Mouse (Mus musculus): Measurements from ENCODE around the gene Rcan2.

The Rcan2 gene

DNA sequence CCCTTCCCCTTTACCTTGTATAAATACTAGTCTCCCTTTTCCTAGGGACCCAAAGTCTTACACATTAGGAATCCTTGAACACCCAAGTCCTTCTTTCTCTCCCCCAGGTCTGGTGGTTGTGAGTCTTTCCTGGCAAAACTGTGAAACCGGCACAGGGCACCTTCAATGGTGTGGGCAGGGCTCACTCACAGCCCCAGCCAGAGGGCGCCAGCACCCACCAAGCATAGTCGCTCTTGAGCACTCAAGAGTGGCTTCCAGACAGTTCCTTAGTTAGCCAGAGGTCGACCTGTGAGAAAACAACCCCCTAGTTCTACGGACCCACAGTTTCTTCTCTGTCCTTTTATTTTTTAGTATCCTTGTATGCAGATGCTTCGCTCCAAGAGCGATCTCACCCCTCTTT lies at the start of gene Rcan2:
Gene Rcan2 (plus strand): TSS at position 275 of the 400 bp plus-strand sequence.
- DNase-seq (ENCODE audit: low read depth) = no peak

DNA sequence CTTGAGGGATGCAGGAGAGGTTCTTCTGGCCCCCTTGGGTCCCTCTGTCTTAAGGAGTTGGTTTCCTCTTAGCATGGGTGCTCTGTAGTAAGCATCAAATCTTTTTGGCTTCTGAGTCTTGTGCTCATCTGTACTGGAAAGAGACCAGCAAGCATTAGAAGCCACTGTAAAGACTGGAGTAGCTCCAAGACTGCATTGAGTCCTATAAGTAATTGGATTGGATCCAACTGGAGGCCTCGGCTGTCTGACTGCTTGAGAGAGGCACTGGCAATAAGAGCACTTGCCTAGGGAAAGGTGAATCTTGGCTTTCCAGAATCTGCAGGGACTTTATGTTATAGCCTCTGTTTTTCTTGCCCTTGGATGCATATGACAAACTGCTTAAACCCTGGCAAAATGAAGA lies 48.3 kb upstream of the Rcan2 start:
- DNase-seq (ENCODE audit: low read depth) = no peak

DNA sequence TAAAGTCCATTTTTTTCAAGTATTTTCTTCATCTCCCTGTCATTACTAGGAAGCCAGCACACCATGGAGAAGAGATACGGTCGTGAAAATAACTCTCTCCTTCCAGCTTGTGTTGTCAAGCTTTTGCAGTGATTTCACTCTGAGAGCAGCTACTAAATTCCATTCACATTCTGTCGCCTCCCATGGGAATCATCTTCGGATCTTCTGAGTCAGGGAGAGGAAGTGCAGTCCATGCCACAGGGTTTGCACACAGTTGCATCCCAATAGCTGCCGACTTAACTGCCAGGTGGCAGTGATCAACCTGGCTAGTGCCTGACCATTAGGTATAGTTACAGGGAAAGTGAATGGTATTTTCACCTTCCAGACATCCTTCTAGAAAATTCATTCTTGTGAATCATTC lies 46.5 kb upstream of the Rcan2 start:
- DNase-seq (ENCODE audit: low read depth) = no peak

DNA sequence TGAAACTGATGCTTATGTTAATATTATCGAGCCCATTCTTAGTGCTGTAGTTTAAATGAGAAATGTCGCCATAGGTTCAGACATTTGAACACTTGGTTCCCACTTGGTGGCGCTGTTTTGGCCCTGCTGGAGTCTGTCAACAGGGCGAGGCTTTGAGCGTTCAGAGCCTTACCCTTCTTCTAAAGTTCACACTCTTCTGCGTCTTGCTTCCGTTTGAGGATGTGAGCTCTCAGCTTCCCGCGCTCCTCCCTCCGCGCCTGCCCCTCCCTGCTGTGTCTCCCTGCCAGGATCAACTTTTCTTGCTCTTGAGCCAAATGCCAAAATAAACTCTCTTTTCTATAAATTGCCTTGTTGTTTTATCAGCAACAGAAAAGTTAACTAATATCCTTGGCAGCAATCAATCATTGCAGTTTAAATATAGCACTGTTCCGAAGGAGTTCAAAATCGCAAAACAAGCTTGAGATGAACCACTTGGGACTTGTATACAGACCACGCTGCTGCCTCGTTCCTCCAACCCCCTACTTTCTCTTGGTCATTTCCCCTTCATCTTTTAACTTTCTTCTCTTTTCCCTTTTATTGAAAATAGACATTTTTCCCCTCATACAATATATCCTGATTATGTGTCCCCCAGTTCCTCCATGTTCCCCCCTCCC lies 42.4 kb upstream of the Rcan2 start:
- no peak for DNase-seq (ENCODE audit: low read depth)

DNA sequence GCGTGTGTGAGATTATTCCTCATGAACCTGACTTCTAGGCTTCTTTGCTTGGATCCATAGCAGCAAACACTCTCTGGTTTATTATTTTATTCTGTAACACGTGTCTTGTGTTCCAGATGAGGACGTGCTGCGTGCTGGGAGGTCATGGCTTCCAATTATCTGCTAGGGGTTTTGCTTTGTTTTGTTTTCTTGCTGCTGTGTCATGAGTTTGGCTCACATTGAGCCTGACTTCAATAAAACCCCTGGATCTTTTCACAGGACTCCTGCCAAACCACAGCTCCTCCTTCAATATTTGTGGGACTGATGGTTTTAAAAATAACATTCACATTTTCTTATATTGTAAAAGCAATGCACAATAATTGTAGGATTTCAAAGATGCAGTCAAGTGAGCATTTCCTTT lies 16.6 kb upstream of the Rcan2 start:
- no peak for DNase-seq (ENCODE audit: low read depth)

DNA sequence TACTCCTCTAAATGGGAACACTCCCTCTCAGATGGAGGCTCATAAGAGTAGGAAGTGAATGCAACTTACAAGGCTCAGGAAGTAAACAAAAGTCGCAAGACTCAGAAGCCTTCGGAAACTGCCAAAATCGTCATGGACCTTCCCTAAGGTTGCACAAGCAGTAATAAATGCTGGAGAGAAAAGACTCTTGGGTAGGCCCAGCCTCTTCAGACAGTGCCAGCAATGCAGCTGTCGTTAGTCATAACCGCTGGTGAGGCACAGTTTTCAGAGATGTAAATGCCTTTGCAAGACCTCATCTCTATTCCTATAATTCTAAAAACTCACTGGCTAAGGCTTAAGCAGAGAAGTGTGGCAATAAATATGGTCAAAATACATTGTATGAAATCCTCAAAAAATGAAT lies 12.9 kb upstream of the Rcan2 start:
- no peak for DNase-seq (ENCODE audit: low read depth)

DNA sequence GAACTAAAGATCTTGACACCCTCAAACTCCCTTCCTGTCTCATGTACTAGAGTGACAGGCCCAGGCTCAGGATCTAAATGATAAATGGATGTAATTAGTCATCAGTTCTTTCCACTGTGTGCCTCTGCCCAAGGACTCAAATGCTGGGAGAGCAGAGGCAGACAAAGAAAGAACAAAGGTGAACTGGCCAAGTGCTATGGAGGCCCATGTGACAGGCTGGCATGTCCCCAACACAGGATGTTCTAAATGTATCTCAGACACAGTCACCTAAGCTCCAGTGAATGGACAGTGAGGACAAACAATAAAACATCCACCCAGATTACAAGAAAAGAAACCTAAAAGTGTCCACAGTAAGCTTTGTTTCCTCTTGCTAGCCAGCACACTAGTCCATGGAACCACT lies 11.8 kb upstream of the Rcan2 start:
- no peak for DNase-seq (ENCODE audit: low read depth)

DNA sequence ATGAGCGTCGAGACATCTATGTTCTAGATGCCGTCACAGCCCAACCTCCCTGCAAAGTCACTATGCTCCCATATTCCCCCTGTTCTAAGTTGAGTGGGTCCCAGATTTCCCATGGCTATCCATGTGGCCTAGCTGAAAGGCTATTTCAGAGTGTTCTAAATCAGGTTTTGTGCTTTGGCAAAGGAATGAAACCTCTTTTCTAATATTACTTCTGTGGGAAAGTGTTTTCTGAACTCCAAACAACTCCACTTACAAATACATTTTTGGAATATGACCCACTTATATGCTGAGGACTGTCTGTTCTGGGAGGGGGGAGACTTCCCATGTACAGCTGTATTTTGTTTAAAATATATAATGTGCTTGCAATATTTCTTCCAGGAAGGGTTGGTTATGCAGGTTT lies 9.4 kb upstream of the Rcan2 start:
- no peak for DNase-seq (ENCODE audit: low read depth)

DNA sequence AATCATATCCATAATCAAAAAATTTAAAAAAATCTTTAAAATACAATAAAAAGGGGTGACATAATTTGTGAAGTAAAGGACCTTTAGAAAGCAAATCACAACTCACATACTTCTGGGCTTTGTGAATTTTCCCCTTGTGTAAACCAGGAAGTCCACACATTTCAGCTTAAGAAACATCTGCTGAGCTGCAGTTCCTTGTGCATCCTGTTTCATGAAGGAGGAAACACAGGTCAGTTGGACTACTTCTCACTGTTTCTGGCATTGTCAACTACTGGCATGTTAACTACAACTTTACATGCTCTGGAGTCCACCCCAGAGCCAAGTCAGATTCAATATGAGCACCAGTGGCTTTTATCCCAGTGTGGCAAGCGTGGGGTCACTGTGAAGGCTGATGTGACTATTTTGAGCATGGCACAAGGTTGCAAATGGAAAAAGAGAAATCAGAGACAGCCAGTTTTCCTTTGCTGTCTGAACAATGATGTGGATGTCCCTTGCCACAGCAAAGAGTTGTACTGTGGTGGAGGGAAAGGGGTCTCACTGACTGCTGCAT lies 6.3 kb upstream of the Rcan2 start:
- DNase-seq (ENCODE audit: low read depth) = no peak

DNA sequence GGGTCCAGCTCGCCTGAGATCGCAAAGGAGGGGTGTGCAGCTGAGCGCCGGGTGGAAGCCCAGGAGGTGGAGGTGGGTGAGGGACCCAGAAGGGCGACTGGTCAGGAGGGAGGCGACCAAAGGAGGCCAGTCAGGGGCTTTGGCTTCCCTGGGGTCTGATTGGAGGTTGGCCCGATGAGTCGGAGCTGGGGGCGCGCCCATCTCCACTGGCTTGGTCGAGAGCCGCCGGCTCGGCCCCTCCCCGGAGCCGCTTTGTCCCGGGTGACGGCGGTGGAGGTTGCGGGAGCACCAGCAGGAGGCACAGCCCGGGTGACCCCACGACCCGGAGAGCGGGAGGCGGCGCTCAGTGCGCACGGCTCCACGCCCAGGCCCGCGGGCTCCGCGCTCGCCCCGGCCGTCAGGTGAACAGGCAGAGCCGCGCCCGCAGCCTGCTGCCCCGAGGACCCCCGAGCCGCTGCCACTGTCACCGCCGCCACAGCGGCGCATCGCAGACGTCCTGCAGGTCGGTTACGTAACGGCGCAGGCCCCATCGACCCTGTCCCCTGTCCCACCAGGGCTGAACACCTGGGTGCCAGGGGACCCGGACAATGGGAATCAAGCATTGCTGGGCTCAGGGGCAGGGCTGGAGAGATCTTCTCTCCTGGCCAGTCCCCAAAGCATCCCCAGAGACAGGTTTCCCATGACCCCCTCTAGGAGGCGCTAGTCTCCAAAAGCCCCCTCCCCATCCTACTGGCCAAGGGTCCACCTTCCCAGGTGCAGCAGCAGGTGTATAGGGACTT lies 633 bp downstream of the Rcan2 start:
- DNase-seq (ENCODE audit: low read depth) = no peak

DNA sequence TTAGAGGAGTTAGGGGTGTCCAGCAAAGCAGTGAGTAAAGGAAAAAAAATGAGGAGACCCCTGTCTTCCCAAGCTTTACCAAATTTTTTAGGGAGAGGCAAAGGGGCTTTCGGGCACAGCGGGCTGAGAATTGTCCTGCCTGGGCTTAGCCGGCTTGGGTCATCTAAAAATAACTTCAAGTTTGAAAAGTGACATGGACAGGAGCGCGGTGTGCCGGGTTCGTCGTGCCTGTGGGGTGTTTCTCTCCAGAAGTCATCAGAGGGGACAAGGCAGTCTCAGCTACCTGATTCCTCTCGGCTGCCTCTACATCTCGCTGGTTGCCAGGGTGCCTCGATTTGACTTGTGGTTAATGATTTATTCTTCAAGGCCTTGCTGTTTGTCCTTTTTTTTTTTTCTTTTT lies 1.3 kb downstream of the Rcan2 start:
- no peak for DNase-seq (ENCODE audit: low read depth)

DNA sequence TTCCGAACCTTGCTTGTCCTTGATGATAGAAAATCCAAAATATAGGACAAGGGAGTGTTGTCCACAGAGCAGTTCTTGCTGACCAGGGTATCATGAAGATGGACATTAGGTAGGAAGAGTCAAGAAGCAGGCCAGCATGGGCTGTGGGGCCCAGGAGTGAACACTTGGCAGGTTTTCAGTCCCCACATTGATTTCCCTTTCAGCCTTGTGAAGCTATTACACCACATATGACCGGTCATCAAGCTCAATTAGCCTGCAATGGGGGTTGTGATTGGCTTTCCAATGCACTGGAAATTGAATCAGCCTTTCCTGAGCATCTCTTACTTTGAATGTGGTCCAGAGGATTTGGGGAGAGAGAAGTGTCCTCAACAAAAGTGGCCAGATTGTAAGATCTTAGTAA lies 2.0 kb downstream of the Rcan2 start:
- no peak for DNase-seq (ENCODE audit: low read depth)

DNA sequence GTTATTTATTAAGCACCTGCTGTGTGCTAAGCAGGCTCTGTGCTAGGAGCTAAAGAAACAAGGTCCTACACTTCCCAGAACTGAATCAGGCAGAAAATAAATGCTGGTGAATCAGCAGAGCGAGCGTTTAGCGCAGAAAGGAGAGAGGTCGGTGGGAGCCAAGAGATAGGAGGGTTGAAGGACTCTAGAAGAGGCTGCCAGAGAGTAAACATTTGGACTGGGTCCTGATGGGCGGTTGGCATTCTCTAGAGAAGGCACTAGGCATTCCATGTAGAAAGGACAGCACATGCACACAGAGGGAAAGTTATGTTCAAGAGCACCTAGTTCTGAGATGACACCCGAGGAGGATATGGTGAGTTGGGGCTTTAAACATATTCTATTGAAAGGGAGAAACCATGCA lies 2.6 kb downstream of the Rcan2 start:
- no peak for DNase-seq (ENCODE audit: low read depth)

DNA sequence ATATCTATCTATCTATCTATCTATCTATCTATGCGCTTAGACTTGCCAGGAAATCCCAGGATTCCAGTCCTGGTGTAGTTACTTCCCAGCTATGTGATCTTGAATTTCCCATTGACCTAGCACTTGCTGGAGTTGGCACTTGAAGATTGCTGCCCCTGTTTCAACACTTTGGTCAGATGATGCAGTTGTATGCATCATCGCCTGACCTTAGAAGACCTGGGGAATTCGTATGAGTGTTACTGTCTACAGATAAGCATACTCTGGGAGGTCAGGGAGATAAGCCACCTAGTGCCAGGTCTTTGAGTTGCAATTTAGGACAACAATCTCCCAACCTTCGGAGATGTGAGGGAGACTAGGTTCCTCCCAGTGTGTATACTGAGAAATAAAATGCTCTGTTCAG lies 5.7 kb downstream of the Rcan2 start:
- DNase-seq (ENCODE audit: low read depth) = no peak

DNA sequence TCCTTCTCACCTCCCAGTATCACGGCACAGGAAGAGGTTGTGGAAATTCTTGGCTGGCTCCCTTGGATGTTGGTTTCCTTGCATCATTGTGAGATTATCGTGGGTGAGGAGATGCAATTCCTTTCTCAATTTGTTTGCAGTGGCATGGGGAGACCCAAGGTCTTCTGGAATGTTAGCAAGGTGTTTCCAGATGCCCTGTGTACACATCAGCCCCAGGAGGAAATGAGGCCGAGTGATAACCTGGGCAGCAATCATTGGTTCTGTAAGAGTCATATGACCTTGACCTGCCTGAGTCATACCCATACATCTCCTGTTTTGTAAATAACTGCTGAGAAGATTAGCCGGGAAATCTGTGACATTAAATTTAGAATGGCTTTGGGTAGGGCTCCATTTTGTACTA lies 10.3 kb downstream of the Rcan2 start:
- no peak for DNase-seq (ENCODE audit: low read depth)

DNA sequence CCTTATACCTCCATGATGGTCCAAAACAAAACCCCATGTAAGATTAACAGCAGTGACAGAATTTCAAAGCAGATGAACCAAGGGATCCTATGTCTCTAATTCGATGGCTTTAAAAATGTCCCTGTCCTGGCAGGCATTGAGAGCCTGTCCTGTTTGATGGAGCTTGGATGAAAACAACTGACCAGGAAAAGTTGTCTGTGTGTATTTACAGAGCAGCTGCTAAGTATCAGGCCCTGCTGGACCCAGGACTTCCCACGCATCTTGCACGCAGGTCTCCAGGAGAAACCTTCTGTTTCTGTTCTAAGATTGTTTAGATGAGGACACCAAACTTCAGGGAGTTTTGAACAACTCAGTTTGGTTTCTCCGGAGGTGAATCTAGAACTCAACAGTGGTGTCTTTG lies 14.2 kb downstream of the Rcan2 start:
- no peak for DNase-seq (ENCODE audit: low read depth)

DNA sequence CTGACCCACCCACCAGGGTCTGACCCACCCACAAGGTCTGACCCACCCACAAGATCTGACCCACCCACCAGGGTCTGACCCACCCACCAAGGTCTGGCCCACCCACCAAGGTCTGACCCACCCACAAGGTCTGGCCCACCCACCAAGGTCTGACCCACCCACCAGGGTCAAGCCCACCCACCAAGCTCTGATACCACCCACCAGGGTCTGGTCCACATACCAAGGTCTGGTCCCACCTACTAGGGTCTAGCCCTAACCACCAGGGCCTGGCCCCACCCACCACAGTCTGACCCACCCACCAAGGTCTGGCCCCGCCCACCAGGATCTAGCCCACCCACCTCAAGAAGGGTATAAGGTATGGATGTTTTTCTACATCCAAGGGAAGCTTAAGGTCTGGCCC lies 15.3 kb downstream of the Rcan2 start:
- no peak for DNase-seq (ENCODE audit: low read depth)

DNA sequence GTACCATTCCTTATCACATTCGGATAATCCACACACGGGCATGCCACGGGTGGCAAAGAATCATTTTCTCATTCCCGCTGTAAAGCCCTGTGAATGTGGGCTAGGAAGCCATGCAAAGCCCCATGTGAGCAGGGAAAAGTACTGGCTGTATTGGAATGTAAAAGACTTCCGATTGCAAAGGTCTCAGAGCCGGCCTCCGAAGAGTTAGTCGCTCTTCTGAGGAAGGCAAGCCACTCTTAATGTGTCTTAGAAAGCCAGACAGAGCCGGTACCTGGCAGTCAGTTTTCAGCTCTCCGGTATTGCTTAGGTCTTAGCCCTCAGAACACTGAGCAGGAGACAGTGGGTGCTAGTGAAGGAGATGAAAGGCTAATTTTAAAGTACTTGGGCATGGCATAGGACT lies 16.0 kb downstream of the Rcan2 start:
- DNase-seq (ENCODE audit: low read depth) = no peak

DNA sequence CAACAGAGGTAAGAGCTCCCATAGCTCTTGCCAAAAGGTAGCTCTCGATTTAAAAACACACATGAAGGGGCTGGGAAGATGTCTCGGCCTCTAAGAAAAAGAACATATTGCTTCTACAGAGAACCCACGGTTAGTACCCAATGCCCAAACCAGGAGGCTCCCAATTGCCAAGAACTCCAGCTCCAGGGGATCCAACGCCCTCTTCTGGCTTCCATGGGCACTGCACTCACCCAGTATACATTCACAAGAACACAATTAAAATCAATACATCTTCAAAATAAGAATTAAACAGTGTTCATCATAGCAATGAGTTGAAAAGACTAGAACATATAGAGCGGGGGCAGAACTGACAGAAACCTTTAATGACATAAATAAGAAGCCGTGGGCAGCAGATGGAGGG lies 17.2 kb downstream of the Rcan2 start:
- DNase-seq (ENCODE audit: low read depth) = no peak

DNA sequence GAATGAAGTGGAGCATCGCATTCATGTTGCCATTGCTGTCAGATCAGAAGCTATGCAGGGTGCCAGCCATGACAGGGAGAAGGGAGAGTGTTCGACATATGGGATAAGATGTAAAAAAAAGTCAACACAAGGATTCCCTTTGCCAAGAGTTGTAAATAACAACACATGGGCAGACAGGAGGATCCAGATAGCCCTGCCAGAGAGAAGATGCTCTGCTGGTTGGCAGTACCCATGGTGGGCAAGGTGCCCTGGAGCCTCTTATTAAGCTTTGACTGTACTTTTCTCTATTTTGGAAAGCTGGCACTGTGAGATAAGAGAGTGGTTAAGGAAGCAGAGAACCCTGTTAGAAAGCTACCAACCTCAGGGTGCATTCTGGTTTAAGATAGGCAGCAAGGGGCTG lies 19.8 kb downstream of the Rcan2 start:
- DNase-seq (ENCODE audit: low read depth) = no peak

DNA sequence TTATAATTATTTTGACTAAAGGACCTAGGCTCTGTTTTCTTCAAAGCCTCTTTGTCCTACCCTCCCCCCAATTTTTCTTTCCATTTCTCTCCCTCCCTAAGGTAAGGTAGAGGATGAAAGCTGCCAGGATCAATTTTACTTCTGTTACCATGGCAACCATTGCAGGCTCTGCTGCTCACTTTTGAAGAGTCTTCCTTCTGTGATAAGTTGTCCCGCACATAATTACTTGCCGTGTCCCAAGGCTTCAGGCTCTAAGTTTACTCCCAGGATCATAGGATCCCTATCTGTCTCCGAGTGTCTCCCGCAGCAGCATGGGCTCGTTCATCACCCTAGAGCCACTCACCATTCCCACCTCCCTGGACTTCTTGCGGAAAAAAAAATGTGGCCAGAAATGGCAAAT lies 21.1 kb downstream of the Rcan2 start:
- no peak for DNase-seq (ENCODE audit: low read depth)

DNA sequence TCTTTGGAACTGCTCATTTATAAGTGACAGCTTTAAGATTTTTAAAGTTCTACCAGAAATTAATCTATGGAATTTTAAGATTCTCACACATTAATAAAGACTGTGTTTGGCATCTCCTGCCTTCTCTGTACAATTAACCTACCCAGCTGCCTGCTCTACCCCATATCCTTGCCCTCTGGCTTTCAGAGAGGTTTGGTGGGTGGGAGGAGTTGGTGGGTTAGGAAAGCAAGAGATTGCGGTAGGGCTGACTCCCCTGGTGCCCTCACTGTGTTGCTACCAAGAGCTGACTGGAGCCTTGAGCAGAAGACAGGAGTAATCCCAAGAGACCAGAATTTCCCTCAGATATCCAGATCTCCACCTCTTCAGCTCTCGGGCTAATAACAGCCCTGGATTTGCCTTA lies 21.5 kb downstream of the Rcan2 start:
- no peak for DNase-seq (ENCODE audit: low read depth)

DNA sequence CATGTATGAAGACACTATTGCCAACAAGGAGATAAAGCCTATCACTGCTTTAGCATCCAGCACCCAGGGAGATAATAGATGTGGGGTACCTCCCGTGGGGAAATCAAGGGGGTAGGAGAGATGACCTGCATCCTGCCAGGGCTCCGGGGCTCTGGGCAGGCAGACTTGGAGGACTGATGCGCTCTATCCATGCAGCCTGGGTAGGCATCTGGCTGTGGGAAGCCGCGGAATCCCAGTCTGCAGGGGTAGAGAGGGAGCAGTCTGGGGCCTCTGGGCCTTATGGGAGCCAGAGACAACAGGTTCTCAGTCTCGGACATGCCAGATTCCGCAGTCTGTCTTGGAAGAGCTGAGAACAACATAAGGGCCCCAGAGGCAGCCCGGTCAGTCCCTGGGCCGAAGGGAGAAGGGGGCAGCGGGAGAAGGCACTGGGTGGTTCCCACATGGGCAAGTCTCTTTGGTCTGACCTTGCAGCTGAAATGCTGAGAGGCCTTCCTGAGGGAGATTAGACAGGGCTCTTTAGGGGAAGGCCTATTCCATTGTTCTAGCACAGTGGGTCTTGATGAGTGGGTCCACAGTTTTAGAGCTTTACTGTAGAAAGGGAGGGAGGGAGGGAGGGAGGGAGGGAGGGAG lies 23.7 kb downstream of the Rcan2 start:
- no peak for DNase-seq (ENCODE audit: low read depth)
